Mouse (Mus musculus) intestine, embryonic 16.5 days (tissue): Measurements from ENCODE around the gene Gsdma3. TPM values are rescaled to one million over a fixed set of nuclear protein-coding genes. Genes with fewer than 3 reads are reported as not detected.
"Not testable (repeated sequence)": the region's sequence is repeated elsewhere in the genome, so short reads cannot be mapped to it uniquely, and the experiment has no call there.

Experiments used
- ATAC-seq: fragments of 200-750 bp; cut with Nextera tagmentation; 2 replicates; pipeline ENCODE4 v1.8.0; 2017; ENCODE audit warnings: moderate TSS enrichment, moderate library complexity
- H3K27ac ChIP-seq: fragments of 300-500 bp; sonication (generic); 2 replicates; pipeline ENCODE4 v1.5.1; 2014; ENCODE audit warnings: mild to moderate bottlenecking, low read length
- H3K27me3 ChIP-seq: fragments of 300-500 bp; sonication (generic); replicated peaks from 2 replicates; pipeline ENCODE4 v1.6.1; 2014; ENCODE audit warnings: low read length, control low read depth, mixed read lengths; ENCODE audit not compliant: control insufficient read depth, insufficient read depth
- H3K36me3 ChIP-seq: fragments of 300-500 bp; sonication (generic); 2 replicates; pipeline ENCODE4 v1.6.1; 2014; ENCODE audit warnings: low read length, control low read depth; ENCODE audit not compliant: control insufficient read depth, insufficient read depth
- H3K4me1 ChIP-seq: fragments of 300-500 bp; sonication (generic); 2 replicates; pipeline ENCODE4 v1.6.1; 2014; ENCODE audit warnings: low read length, control low read depth, mixed read lengths; ENCODE audit not compliant: control insufficient read depth, insufficient read depth
- H3K4me2 ChIP-seq: fragments of 300-500 bp; sonication (generic); 2 replicates; pipeline ENCODE4 v1.6.1; 2014; ENCODE audit warnings: low read depth, low read length, control low read depth
- H3K4me3 ChIP-seq: fragments of 300-500 bp; sonication (generic); 2 replicates; pipeline ENCODE4 v1.5.1; 2014; ENCODE audit warnings: mild to moderate bottlenecking, low read length
- H3K9ac ChIP-seq: fragments of 300-500 bp; sonication (generic); 2 replicates; pipeline ENCODE4 v1.6.1; 2014; ENCODE audit warnings: low read depth, low read length
- H3K9me3 ChIP-seq: fragments of 300-500 bp; sonication (generic); 2 replicates; pipeline ENCODE4 v1.6.1; 2016; ENCODE audit warnings: low read length, control low read depth; ENCODE audit not compliant: control insufficient read depth
- WGBS: fragments of 180-500 bp; shearing (Covaris S2); extraction: QIAGEN DNeasy Blood & Tissue Kit; methylation state at CpG from one replicate; pipeline ENCODE4 v1.1.7; 2014; 5-methylcytosine and 5-hydroxymethylcytosine counted together
- polyA plus RNA-seq: library from polyadenylated mRNA; unstranded; fragments of >200 nt; fragmentation: Nextera tagmentation; extraction: Ambion mirVana; gene quantifications from 2 replicates; pipeline ENCODE4 v1.2.1, GENCODE M21; 2015

Gsdma3 gene
- polyA plus RNA-seq, 1 experiment from 2014 or later, result not detected

- not testable (repeated sequence) for H3K4me1 ChIP-seq, H3K27ac ChIP-seq, H3K36me3 ChIP-seq, H3K4me3 ChIP-seq, H3K4me2 ChIP-seq, ATAC-seq, H3K9me3 ChIP-seq, H3K9ac ChIP-seq, H3K27me3 ChIP-seq
- 65% methylated on average over 6 of the region's 6 CpGs for WGBS
Measured at GRCm38 (mm10) chr11:98604911-98605310, 21.2 kb upstream of the Gsdma3 start.

- no peak overlapping the region for H3K27ac ChIP-seq
- no peak overlapping the region for H3K9ac ChIP-seq
- no peaks in the 10 kb centered on the region for H3K27me3 ChIP-seq
- peaks cover 5% of the 10 kb centered on the region; the same call in 1 of the 2 replicates for H3K4me1 ChIP-seq
- H3K9me3 ChIP-seq, result no peaks in the 10 kb centered on the region; the same call in 1 of the 2 replicates
- no peak for ATAC-seq
- WGBS, result 11% methylated on average over 3 of the region's 3 CpGs
- no peak overlapping the region for H3K4me2 ChIP-seq
- no peak overlapping the region for H3K4me3 ChIP-seq
- H3K36me3 ChIP-seq, result no peaks in the 10 kb centered on the region
Measured at GRCm38 (mm10) chr11:98606763-98607162, 19.4 kb upstream of the Gsdma3 start.

GRCm38 (mm10) chr11:98620791-98621190 is 5.4 kb upstream of the Gsdma3 start:
- Histone ChIP-seq H3K4me2 (no peak overlapping the region), H3K9ac (no peak overlapping the region), H3K9me3 (no peaks in the 10 kb centered on the region), H3K27me3 (no peaks in the 10 kb centered on the region), H3K4me3 (no peak overlapping the region), H3K4me1 (no peaks in the 10 kb centered on the region), H3K36me3 (no peaks in the 10 kb centered on the region), H3K27ac (no peak overlapping the region)
- ATAC-seq, result no peak
- 95% methylated on average over 13 of the region's 13 CpGs for WGBS

- not testable (repeated sequence) for H3K27me3 ChIP-seq, H3K9ac ChIP-seq, H3K4me2 ChIP-seq, ATAC-seq, H3K4me3 ChIP-seq, H3K4me1 ChIP-seq, H3K36me3 ChIP-seq, H3K27ac ChIP-seq, H3K9me3 ChIP-seq
- 82% methylated on average over 6 of the region's 6 CpGs for WGBS
Measured at GRCm38 (mm10) chr11:98623981-98624380, 2.2 kb upstream of the Gsdma3 start.

- H3K4me1 ChIP-seq, H3K9me3 ChIP-seq, H3K27me3 ChIP-seq, H3K36me3 ChIP-seq, H3K4me2 ChIP-seq, H3K9ac ChIP-seq, H3K27ac ChIP-seq, H3K4me3 ChIP-seq, ATAC-seq: not testable (repeated sequence)
- 93% methylated on average over 2 of the region's 2 CpGs for WGBS
Measured at GRCm38 (mm10) chr11:98624381-98624780, 1.8 kb upstream of the Gsdma3 start.

- ATAC-seq, result no peak
Measured at GRCm38 (mm10) chr11:98628706-98629105, 2.5 kb downstream of the Gsdma3 start.

GRCm38 (mm10) chr11:98630646-98631045 is 4.5 kb downstream of the Gsdma3 start:
- WGBS, result 84% methylated on average over 5 of the region's 5 CpGs
- Histone ChIP-seq H3K9ac (no peak overlapping the region), H3K27me3 (no peaks in the 10 kb centered on the region), H3K4me2 (no peak overlapping the region), H3K27ac (no peak overlapping the region), H3K4me1 (no peaks in the 10 kb centered on the region), H3K4me3 (no peak overlapping the region), H3K36me3 (no peaks in the 10 kb centered on the region), H3K9me3 (no peaks in the 10 kb centered on the region)
- ATAC-seq, result no peak

More at GRCm38 (mm10) chr11:98628706-98629105, 2.5 kb downstream of the Gsdma3 start:
- Histone ChIP-seq H3K36me3 (no peaks in the 10 kb centered on the region), H3K9ac (no peak overlapping the region), H3K27me3 (no peaks in the 10 kb centered on the region), H3K4me3 (no peak overlapping the region), H3K27ac (no peak overlapping the region), H3K4me1 (no peaks in the 10 kb centered on the region), H3K9me3 (no peaks in the 10 kb centered on the region), H3K4me2 (no peak overlapping the region)
- WGBS, result 95% methylated on average over 3 of the region's 3 CpGs

- not testable (repeated sequence) for H3K36me3 ChIP-seq, H3K9ac ChIP-seq, H3K4me1 ChIP-seq, H3K9me3 ChIP-seq, H3K27me3 ChIP-seq, ATAC-seq, H3K4me3 ChIP-seq, H3K27ac ChIP-seq, H3K4me2 ChIP-seq
- 35% methylated on average over 10 of the region's 10 CpGs for WGBS
Measured at GRCm38 (mm10) chr11:98635312-98635970, 9.3 kb downstream of the Gsdma3 start.

- ATAC-seq, result no peak
- no peaks in the 10 kb centered on the region for H3K36me3 ChIP-seq
- H3K4me2 ChIP-seq, result no peak overlapping the region
- H3K27me3 ChIP-seq, result no peaks in the 10 kb centered on the region
- H3K4me3 ChIP-seq, result no peak overlapping the region
- H3K9me3 ChIP-seq, result no peaks in the 10 kb centered on the region
- WGBS, result 93% methylated on average over 1 of the region's 1 CpGs
- H3K4me1 ChIP-seq, result no peaks in the 10 kb centered on the region
- no peak overlapping the region for H3K27ac ChIP-seq
- H3K9ac ChIP-seq, result no peak overlapping the region
Measured at GRCm38 (mm10) chr11:98637501-98637900, 11.3 kb downstream of the Gsdma3 start.

GRCm38 (mm10) chr11:98640091-98640490 is 13.9 kb downstream of the Gsdma3 start:
- Histone ChIP-seq H3K4me3 (no peak overlapping the region), H3K36me3 (no peaks in the 10 kb centered on the region), H3K27me3 (no peaks in the 10 kb centered on the region), H3K9ac (no peak overlapping the region), H3K27ac (no peak overlapping the region), H3K4me1 (no peaks in the 10 kb centered on the region), H3K9me3 (no peaks in the 10 kb centered on the region), H3K4me2 (no peak overlapping the region)
- ATAC-seq, result no peak
- whole genome bisulfite sequencing, result 54% methylated on average over 5 of the region's 5 CpGs
